Mouse (Mus musculus) midbrain, embryonic 14.5 days (tissue): ENCODE data around the gene Amer2. TPM values are rescaled to one million over a fixed set of nuclear protein-coding genes. Genes with fewer than 3 reads are reported as not detected.

Source experiments
- ATAC-seq: fragments of 200-750 bp; cut with Nextera tagmentation; 2 replicates; pipeline ENCODE4 v1.8.0; 2017; ENCODE audit warnings: moderate number of reproducible peaks, moderate library complexity; ENCODE audit not compliant: low FRiP score, low TSS enrichment
- DNase-seq: peaks from one replicate; pipeline ENCODE4 v3.0.0-alpha.2; 2015
- H3K27ac ChIP-seq: fragments of 300-500 bp; sonication (generic); replicated peaks from 2 replicates; pipeline ENCODE4 v1.5.1; 2014; ENCODE audit warnings: mild to moderate bottlenecking, low read depth, low read length, moderate library complexity
- H3K27me3 ChIP-seq: fragments of 300-500 bp; sonication (generic); 2 replicates; pipeline ENCODE4 v1.6.1; 2014; ENCODE audit warnings: low read length, control low read depth, mixed read lengths; ENCODE audit not compliant: control insufficient read depth, insufficient read depth
- H3K36me3 ChIP-seq: fragments of 300-500 bp; sonication (generic); 2 replicates; pipeline ENCODE4 v1.6.1; 2014; ENCODE audit warnings: low read length, control low read depth; ENCODE audit not compliant: control insufficient read depth, insufficient read depth
- H3K4me1 ChIP-seq: fragments of 300-500 bp; sonication (generic); 2 replicates; pipeline ENCODE4 v1.6.1; 2014; ENCODE audit warnings: mild to moderate bottlenecking, antibody characterized with exemption, low read length, control low read depth; ENCODE audit not compliant: control insufficient read depth, insufficient read depth
- H3K4me2 ChIP-seq: fragments of 300-500 bp; sonication (generic); 2 replicates; pipeline ENCODE4 v1.6.1; 2014; ENCODE audit warnings: mild to moderate bottlenecking, low read length, moderate library complexity
- H3K4me3 ChIP-seq: fragments of 300-500 bp; sonication (generic); replicated peaks from 2 replicates; pipeline ENCODE4 v1.5.1; 2014; ENCODE audit warnings: low read depth, low read length
- H3K9ac ChIP-seq: fragments of 300-500 bp; sonication (generic); replicated peaks from 2 replicates; pipeline ENCODE4 v1.6.1; 2014; ENCODE audit warnings: mild to moderate bottlenecking, low read length, moderate library complexity
- H3K9me3 ChIP-seq: fragments of 300-500 bp; sonication (generic); 2 replicates; pipeline ENCODE4 v1.6.1; 2016; ENCODE audit warnings: low read length, control low read depth, mixed read lengths; ENCODE audit not compliant: control insufficient read depth
- WGBS: fragments of 180-500 bp; shearing (Covaris S2); extraction: QIAGEN DNeasy Blood & Tissue Kit; methylation state at CpG from one replicate; pipeline ENCODE4 v1.1.7; 2014; 5-methylcytosine and 5-hydroxymethylcytosine counted together
- polyA plus RNA-seq: library from polyadenylated mRNA; unstranded; fragments of >200 nt; fragmentation: Nextera tagmentation; extraction: Ambion mirVana; gene quantifications from 2 replicates; pipeline ENCODE4 v1.2.1, GENCODE M21; 2014

Gene Amer2
- polyA plus RNA-seq, 1 experiment from 2014 or later, result 19.2 TPM

DNA sequence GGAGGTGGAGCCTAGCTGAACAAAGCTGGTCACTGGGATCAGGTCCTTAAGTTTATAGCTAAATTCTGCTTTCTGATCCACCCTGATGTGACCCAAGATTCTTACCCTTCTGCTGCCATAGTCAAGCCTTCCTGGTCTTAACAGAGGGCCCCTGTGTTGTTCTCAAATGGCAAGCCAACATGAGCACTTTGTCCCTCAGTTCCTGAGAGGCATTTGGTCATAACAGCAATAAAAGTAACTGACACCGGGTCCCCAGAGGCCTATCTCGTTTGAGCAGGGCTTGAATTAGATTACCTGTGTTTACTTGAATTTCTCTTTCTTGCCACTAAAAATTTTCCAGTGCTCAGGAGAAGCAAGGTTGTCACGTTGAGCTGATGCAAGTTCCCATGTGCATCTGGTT lies 51.1 kb downstream of the Amer2 start:
- Histone ChIP-seq H3K27ac (no peak overlapping the region), H3K4me3 (no peak overlapping the region), H3K4me2 (no peak overlapping the region), H3K9ac (no peak overlapping the region), H3K36me3 (no peaks in the 10 kb centered on the region), H3K27me3 (no peaks in the 10 kb centered on the region), H3K9me3 (no peaks in the 10 kb centered on the region), H3K4me1 (peaks cover 9% of the 10 kb centered on the region; the same call in 1 of the 2 replicates)
- WGBS, result 82% methylated on average over 3 of the region's 3 CpGs
- ATAC-seq (no peak), DNase-seq (no peak)

DNA sequence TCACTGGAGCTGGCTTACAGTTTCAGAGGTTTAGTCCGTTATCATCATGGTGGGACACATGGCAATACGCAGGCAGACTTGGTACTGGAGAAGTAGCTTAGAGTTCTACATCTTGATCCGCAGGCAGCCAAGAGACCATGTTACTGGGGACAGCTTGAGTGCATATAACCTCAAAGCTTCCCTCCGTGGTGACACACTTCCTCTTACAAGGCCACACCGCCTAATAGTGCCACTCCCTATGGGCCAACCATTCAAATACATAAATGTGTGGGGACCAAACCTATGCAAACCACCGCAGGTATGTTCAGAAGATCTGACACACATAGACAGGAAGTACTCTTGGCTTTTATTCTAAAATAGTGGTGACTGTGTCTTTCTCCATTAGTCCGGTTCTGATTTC lies 52.5 kb downstream of the Amer2 start:
- no peaks in the 10 kb centered on the region for H3K36me3 ChIP-seq
- H3K27me3 ChIP-seq, result peaks cover 3% of the 10 kb centered on the region; the same call in 1 of the 2 replicates
- no peak overlapping the region for H3K9ac ChIP-seq
- H3K9me3 ChIP-seq, result no peaks in the 10 kb centered on the region
- peaks cover 15% of the 10 kb centered on the region; the same call in 1 of the 2 replicates for H3K4me1 ChIP-seq
- no peak for ATAC-seq
- no peak overlapping the region for H3K27ac ChIP-seq
- 93% methylated on average over 7 of the region's 7 CpGs for WGBS
- no peak overlapping the region for H3K4me3 ChIP-seq
- DNase-seq, result no peak
- H3K4me2 ChIP-seq, result no peak overlapping the region

GRCm38 (mm10) chr14:60427896-60428295 lies 54.8 kb downstream of the Amer2 start:
- DNase-seq, result peak; percentile 42
- no peak overlapping the region for H3K4me2 ChIP-seq

DNA sequence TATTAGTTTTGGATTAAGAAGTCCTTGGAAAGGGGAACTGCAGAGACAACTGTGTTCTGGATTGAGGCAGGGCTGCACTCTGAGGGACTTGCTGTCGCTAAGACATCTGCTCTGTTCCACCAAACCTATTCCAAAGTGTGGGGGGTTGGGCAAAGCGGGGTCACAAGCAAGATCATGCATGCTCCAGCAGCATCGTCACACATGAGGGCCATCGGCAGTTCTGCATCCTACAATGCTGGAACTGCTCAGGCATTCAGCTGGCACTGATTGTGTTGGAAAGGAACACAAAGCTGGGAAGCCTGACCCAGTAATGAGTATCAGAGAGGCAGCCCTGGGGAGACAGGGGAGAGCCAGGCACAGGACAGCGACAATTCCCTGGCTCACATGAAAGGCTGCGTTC lies 56.5 kb downstream of the Amer2 start:
- no peak overlapping the region for H3K4me2 ChIP-seq
- DNase-seq, result peak; percentile 51
- H3K4me1 ChIP-seq, result peaks cover 25% of the 10 kb centered on the region
- peaks cover 3% of the 10 kb centered on the region; the same call in 1 of the 2 replicates for H3K27me3 ChIP-seq
- H3K36me3 ChIP-seq, result no peaks in the 10 kb centered on the region
- no peak overlapping the region for H3K4me3 ChIP-seq
- H3K27ac ChIP-seq, result no peak overlapping the region
- no peak for ATAC-seq
- H3K9ac ChIP-seq, result no peak overlapping the region
- WGBS, result 15% methylated on average over 6 of the region's 6 CpGs
- H3K9me3 ChIP-seq, result no peaks in the 10 kb centered on the region

More at GRCm38 (mm10) chr14:60427896-60428295, 54.8 kb downstream of the Amer2 start:
- H3K27ac ChIP-seq, result no peak overlapping the region
- WGBS, result 44% methylated on average over 3 of the region's 3 CpGs
- H3K4me1 ChIP-seq, result peaks cover 25% of the 10 kb centered on the region
- H3K36me3 ChIP-seq, result no peaks in the 10 kb centered on the region
- H3K27me3 ChIP-seq, result peaks cover 3% of the 10 kb centered on the region; the same call in 1 of the 2 replicates
- ATAC-seq, result no peak
- H3K4me3 ChIP-seq, result no peak overlapping the region
- no peaks in the 10 kb centered on the region for H3K9me3 ChIP-seq
- no peak overlapping the region for H3K9ac ChIP-seq

GRCm38 (mm10) chr14:60431515-60431914 lies 58.5 kb downstream of the Amer2 start:
- 10% methylated on average over 5 of the region's 5 CpGs for WGBS
- ATAC-seq (no peak), DNase-seq (peak; percentile 30)
- no peak overlapping the region for H3K4me2 ChIP-seq
- peaks cover 3% of the 10 kb centered on the region; the same call in 1 of the 2 replicates for H3K27me3 ChIP-seq
- no peak overlapping the region for H3K9ac ChIP-seq
- H3K4me1 ChIP-seq, result peaks cover 25% of the 10 kb centered on the region
- no peak overlapping the region for H3K4me3 ChIP-seq
- H3K36me3 ChIP-seq, result no peaks in the 10 kb centered on the region
- H3K9me3 ChIP-seq, result no peaks in the 10 kb centered on the region
- H3K27ac ChIP-seq, result no peak overlapping the region

DNA sequence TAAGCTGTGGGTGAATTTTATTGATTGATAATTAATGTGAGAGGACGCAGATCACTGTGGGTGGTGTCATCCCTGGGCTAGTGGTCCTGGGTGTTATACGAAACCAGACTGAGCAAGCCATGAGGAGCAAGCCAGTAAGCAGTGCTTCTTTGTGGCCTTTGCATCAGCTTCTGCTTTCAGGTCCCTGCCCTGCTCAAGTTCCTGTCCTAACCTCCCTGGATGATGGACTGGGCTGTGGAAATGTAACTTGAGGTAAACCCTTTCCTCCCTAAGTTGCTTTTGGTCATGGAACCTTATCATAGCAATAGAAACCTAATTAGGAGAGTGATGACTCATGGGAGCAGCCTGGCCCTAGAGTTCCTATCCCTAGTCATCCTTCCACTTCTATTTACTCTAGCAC lies 59.1 kb downstream of the Amer2 start:
- peaks cover 25% of the 10 kb centered on the region for H3K4me1 ChIP-seq
- 60% methylated on average over 2 of the region's 2 CpGs for WGBS
- no peak overlapping the region for H3K9ac ChIP-seq
- no peak overlapping the region for H3K4me3 ChIP-seq
- H3K27me3 ChIP-seq, result peaks cover 3% of the 10 kb centered on the region; the same call in 1 of the 2 replicates
- no peaks in the 10 kb centered on the region for H3K36me3 ChIP-seq
- no peak overlapping the region for H3K27ac ChIP-seq
- no peaks in the 10 kb centered on the region for H3K9me3 ChIP-seq
- no peak for DNase-seq
- no peak overlapping the region for H3K4me2 ChIP-seq
- ATAC-seq, result no peak

DNA sequence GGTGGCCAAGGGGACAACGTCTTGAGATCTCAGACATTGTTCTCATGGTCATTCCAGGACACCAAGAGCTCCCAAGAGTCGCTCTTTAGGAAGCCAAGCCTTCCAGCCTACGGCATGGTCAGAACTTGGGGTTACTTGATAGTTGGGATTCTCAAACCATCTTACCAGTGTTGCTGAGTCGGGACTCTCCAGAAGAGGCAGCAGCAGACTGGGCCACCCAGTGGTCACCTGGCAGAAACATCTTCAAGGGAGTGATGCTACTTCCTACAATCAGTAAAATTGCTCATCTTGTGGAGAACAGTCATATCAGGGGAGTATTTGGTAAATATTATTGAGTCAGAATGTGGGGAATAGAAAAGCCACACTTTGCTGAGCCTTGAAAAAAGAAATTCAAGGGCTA lies 62.5 kb downstream of the Amer2 start:
- ATAC-seq (no peak), DNase-seq (no peak)
- H3K9me3 ChIP-seq, result no peaks in the 10 kb centered on the region
- 71% methylated on average over 4 of the region's 4 CpGs for WGBS
- H3K4me2 ChIP-seq, result no peak overlapping the region
- peaks cover under 1% of the 10 kb centered on the region; the same call in 1 of the 2 replicates for H3K27me3 ChIP-seq
- H3K27ac ChIP-seq, result no peak overlapping the region
- no peaks in the 10 kb centered on the region for H3K36me3 ChIP-seq
- no peak overlapping the region for H3K9ac ChIP-seq
- no peak overlapping the region for H3K4me3 ChIP-seq
- H3K4me1 ChIP-seq, result peaks cover 10% of the 10 kb centered on the region

- peaks cover 8% of the 10 kb centered on the region for H3K4me1 ChIP-seq
- H3K9ac ChIP-seq, result no peak overlapping the region
- H3K36me3 ChIP-seq, result no peaks in the 10 kb centered on the region
- H3K4me2 ChIP-seq, result no peak overlapping the region
- H3K27ac ChIP-seq, result no peak overlapping the region
- H3K4me3 ChIP-seq, result no peak overlapping the region
- H3K27me3 ChIP-seq, result no peaks in the 10 kb centered on the region
- ATAC-seq, result no peak
- no peak for DNase-seq
- no peaks in the 10 kb centered on the region for H3K9me3 ChIP-seq
Observed at GRCm38 (mm10) chr14:60436364-60436763, 63.3 kb downstream of the Amer2 start.
